Mouse (Mus musculus) bone marrow, adult 2 months (tissue): Measurements from ENCODE around the gene Tmf1.

ENCODE experiments used
- CTCF ChIP-seq: fragments of 200-500 bp; IDR thresholded peaks from 2 replicates; pipeline ENCODE4 v1.5.1; 2011; ENCODE audit warnings: low read length, control low read depth; ENCODE audit not compliant: control insufficient read depth, insufficient read depth
- POLR2A ChIP-seq: fragments of 200-500 bp; IDR thresholded peaks from 2 replicates; pipeline ENCODE4 v1.6.1; 2011; ENCODE audit warnings: low read depth, mild to moderate bottlenecking, control low read depth, low read length, borderline replicate concordance; ENCODE audit not compliant: control insufficient read depth

GRCm38 (mm10) chr6:97222321-97222720 lies 43.4 kb upstream of the Tmf1 start:
- TF ChIP-seq CTCF (no peak), POLR2A (no peak)
